Mouse (Mus musculus) MEL (cell line): Measurements from ENCODE around the gene Tbccd1. TPM values are rescaled to one million over a fixed set of nuclear protein-coding genes. Genes with fewer than 3 reads are reported as not detected.

Experiments
- DNase-seq: peaks from one replicate; pipeline ENCODE4 v3.0.0; 2011; ENCODE audit warnings: low read depth, low spot score
- H3K27ac ChIP-seq: 2 replicates; pipeline ENCODE4 v1.5.1; 2012; ENCODE audit warnings: low read depth, mild to moderate bottlenecking, control low read depth, low read length, moderate library complexity; ENCODE audit not compliant: control insufficient read depth
- H3K27me3 ChIP-seq, 2 experiments: fragments of 150-350 bp in 1 of 2; sonication (generic) in 1 of 2; 2 replicates each; pipeline ENCODE4 v1.6.1; 2012; ENCODE audit warnings: low read length in 2 of 2, mild to moderate bottlenecking in 2 of 2, improper control_type of control experiment in 1 of 2, moderate library complexity in 1 of 2; ENCODE audit not compliant: insufficient read depth in 2 of 2, control insufficient read depth in 1 of 2
- H3K36me3 ChIP-seq, 2 experiments: 2 replicates each; pipeline ENCODE4 v1.6.1; 2012 to 2014; ENCODE audit warnings: low read length in 2 of 2, improper control_type of control experiment in 1 of 2, inconsistent platforms in 1 of 2, mild to moderate bottlenecking in 1 of 2; ENCODE audit not compliant: insufficient read depth in 2 of 2, control insufficient read depth in 1 of 2
- H3K4me1 ChIP-seq, 2 experiments: fragments of 150-350 bp in 1 of 2; sonication (generic) in 1 of 2; 2 replicates each; pipeline ENCODE4 v1.6.1; 2012; ENCODE audit warnings: low read length in 2 of 2, improper control_type of control experiment in 1 of 2, mild to moderate bottlenecking in 1 of 2; ENCODE audit not compliant: insufficient read depth in 2 of 2, control insufficient read depth in 1 of 2
- H3K4me3 ChIP-seq, 2 experiments: fragments of 150-350 bp in 1 of 2; sonication (generic) in 1 of 2; 2 replicates each; pipeline ENCODE4 v1.5.1; 2012; ENCODE audit warnings: low read depth in 2 of 2, low read length in 2 of 2, mild to moderate bottlenecking in 2 of 2, moderate library complexity in 2 of 2, control low read depth in 1 of 2, improper control_type of control experiment in 1 of 2; ENCODE audit not compliant: control insufficient read depth in 1 of 2, insufficient read depth in 1 of 2
- H3K79me2 ChIP-seq: 2 replicates; pipeline ENCODE4 v1.6.1; 2012; ENCODE audit warnings: mild to moderate bottlenecking, low read length, moderate library complexity; ENCODE audit not compliant: control insufficient read depth, poor library complexity, insufficient read depth
- H3K9ac ChIP-seq: 2 replicates; pipeline ENCODE4 v1.6.1; 2012; ENCODE audit warnings: low read depth, mild to moderate bottlenecking, control low read depth, low read length, moderate library complexity; ENCODE audit not compliant: control insufficient read depth, poor library complexity, severe bottlenecking
- H3K9me3 ChIP-seq: fragments of 150-350 bp; sonication (generic); replicated peaks from 2 replicates; pipeline ENCODE4 v1.6.1; 2012; ENCODE audit warnings: mild to moderate bottlenecking, low read length, improper control_type of control experiment, moderate library complexity; ENCODE audit not compliant: insufficient read depth
- CTCF ChIP-seq, 3 experiments: IDR thresholded peaks in 2 of 3; conservative IDR thresholded peaks in 1 of 3; 2 replicates each; pipeline ENCODE4 v1.5.1; 2011 to 2012; ENCODE audit warnings: low read length in 3 of 3, low read depth in 2 of 3, mild to moderate bottlenecking in 2 of 3, improper control_type of control experiment in 1 of 3, inconsistent platforms in 1 of 3, mixed read lengths in 1 of 3, moderate library complexity in 1 of 3; ENCODE audit not compliant: control insufficient read depth in 1 of 3, insufficient read depth in 1 of 3, poor library complexity in 1 of 3, severe bottlenecking in 1 of 3
- EP300 ChIP-seq, 2 experiments: IDR thresholded peaks; 2 replicates each; pipeline ENCODE4 v1.6.1; 2011; ENCODE audit warnings: improper control_type of control experiment in 2 of 2, low read length in 2 of 2, low read depth in 1 of 2, mild to moderate bottlenecking in 1 of 2
- GATA1 ChIP-seq: IDR thresholded peaks from 2 replicates; pipeline ENCODE4 v1.6.1; 2011; ENCODE audit warnings: low read depth, low read length, improper control_type of control experiment
- HCFC1 ChIP-seq: IDR thresholded peaks from 2 replicates; pipeline ENCODE4 v1.6.1; 2012; ENCODE audit warnings: low read depth, mild to moderate bottlenecking, inconsistent platforms, low read length, improper control_type of control experiment, moderate library complexity
- KAT2A ChIP-seq: conservative IDR thresholded peaks from 2 replicates; pipeline ENCODE4 v1.6.1; 2012; ENCODE audit warnings: low read depth, low read length, improper control_type of control experiment, inconsistent platforms
- MAFK ChIP-seq: IDR thresholded peaks from 2 replicates; pipeline ENCODE4 v1.6.1; 2011; ENCODE audit warnings: low read depth, mild to moderate bottlenecking, low read length, improper control_type of control experiment, borderline replicate concordance
- MAX ChIP-seq: IDR thresholded peaks from 2 replicates; pipeline ENCODE4 v1.6.1; 2011; ENCODE audit warnings: low read length, improper control_type of control experiment
- MXI1 ChIP-seq: IDR thresholded peaks from 2 replicates; pipeline ENCODE4 v1.6.1; 2011; ENCODE audit warnings: mild to moderate bottlenecking, low read depth, low read length, improper control_type of control experiment
- MYB ChIP-seq: IDR thresholded peaks from 2 replicates; pipeline ENCODE4 v1.6.1; 2011; ENCODE audit warnings: mild to moderate bottlenecking, low read depth, low read length, improper control_type of control experiment
- NELFE ChIP-seq: IDR thresholded peaks from 2 replicates; pipeline ENCODE4 v1.6.1; 2011; ENCODE audit warnings: low read depth, low read length, improper control_type of control experiment
- POLR2A ChIP-seq, 2 experiments: IDR thresholded peaks; 2 replicates each; pipeline ENCODE4 v1.6.1; 2011 to 2012; ENCODE audit warnings: low read length in 2 of 2, mild to moderate bottlenecking in 2 of 2, control low read depth in 1 of 2, improper control_type of control experiment in 1 of 2, low read depth in 1 of 2, moderate library complexity in 1 of 2; ENCODE audit not compliant: control insufficient read depth in 1 of 2, insufficient read depth in 1 of 2, poor library complexity in 1 of 2
- POLR2AphosphoS2 ChIP-seq: IDR thresholded peaks from 2 replicates; pipeline ENCODE4 v1.6.1; 2011; ENCODE audit warnings: low read length, improper control_type of control experiment
- POLR2AphosphoS5 ChIP-seq: IDR thresholded peaks from 2 replicates; pipeline ENCODE4 v1.6.1; 2012; ENCODE audit warnings: low read depth, borderline replicate concordance, mild to moderate bottlenecking, inconsistent platforms, low read length, moderate library complexity, mixed read lengths
- SMC3 ChIP-seq: IDR thresholded peaks from 2 replicates; pipeline ENCODE4 v1.6.1; 2011; ENCODE audit warnings: low read depth, low read length, improper control_type of control experiment
- TAL1 ChIP-seq: IDR thresholded peaks from 2 replicates; pipeline ENCODE4 v1.6.1; 2012; ENCODE audit warnings: mild to moderate bottlenecking, inconsistent platforms, low read length, moderate library complexity, mixed read lengths
- TBP ChIP-seq: IDR thresholded peaks from 2 replicates; pipeline ENCODE4 v1.8.0; 2011; ENCODE audit warnings: low read depth, low read length, improper control_type of control experiment
- USF2 ChIP-seq, 2 experiments: IDR thresholded peaks; 2 replicates each; pipeline ENCODE4 v1.6.1; 2011 to 2012; ENCODE audit warnings: improper control_type of control experiment in 2 of 2, low read length in 2 of 2, borderline replicate concordance in 1 of 2, inconsistent platforms in 1 of 2, low read depth in 1 of 2, mild to moderate bottlenecking in 1 of 2; ENCODE audit not compliant: insufficient read depth in 1 of 2
- ZKSCAN1 ChIP-seq: IDR thresholded peaks from 2 replicates; pipeline ENCODE4 v1.6.1; 2012; ENCODE audit warnings: low read depth, mild to moderate bottlenecking, inconsistent platforms, low read length, improper control_type of control experiment, moderate library complexity
- ZMIZ1 ChIP-seq: IDR thresholded peaks from 2 replicates; pipeline ENCODE4 v1.6.1; 2012; ENCODE audit warnings: low read depth, mild to moderate bottlenecking, inconsistent platforms, low read length, improper control_type of control experiment, moderate library complexity
- polyA plus RNA-seq, 2 experiments: library from polyadenylated mRNA; stranded (reverse) in 1 of 2; unstranded in 1 of 2; fragments of >175 nt in 1 of 2; fragments of >200 nt in 1 of 2; gene quantifications; 2 replicates each; pipeline versions ENCODE4 v1.2.1 to v1.2.4; 2012; ENCODE audit warnings: low replicate concordance in 2 of 2, low read depth in 1 of 2; ENCODE audit not compliant: insufficient read length in 2 of 2, insufficient read depth in 1 of 2, missing spikeins in 1 of 2
- total RNA-seq: library from RNA; depleted of rRNA; stranded (reverse); fragments of 300-350 nt; gene quantifications from 2 replicates; pipeline ENCODE4 v1.2.3, GENCODE M21; 2012

Tbccd1 gene
- total and polyA plus RNA-seq, 3 experiments: 23.8 to 28.7 TPM; not detected in 1

GRCm38 (mm10) chr16:22857431-22858113 lies at the start of gene Tbccd1, which contains the start of gene Dnajb11 (continued):
- TF ChIP-seq CTCF (IDR thresholded peaks at IDR 0.05 in 2 of 3, conservative IDR thresholded peaks at IDR 0.05 in 1 of 3; ENCODE audit: control insufficient read depth in 1 of 3, insufficient read depth in 1 of 3, low read depth in 2 of 3, low read length in 3 of 3, poor library complexity in 1 of 3, severe bottlenecking in 1 of 3): no peak
- TF ChIP-seq, all 39 proteins: peak for 20

GRCm38 (mm10) chr16:22901326-22901725 lies 43.9 kb upstream of the Tbccd1 start:
- no peaks in the 10 kb centered on the region for H3K36me3 ChIP-seq
- no peaks in the 10 kb centered on the region for H3K4me1 ChIP-seq
- H3K27me3 ChIP-seq: peaks cover 2% of the 10 kb centered on the region in 2 experiments; a peak in 2 of 4 replicates
- no peak overlapping the region for H3K27ac ChIP-seq
- no peak overlapping the region for H3K4me3 ChIP-seq
- DNase-seq: no peak
- TF ChIP-seq TAL1 (no peak), POLR2AphosphoS2 (no peak), NELFE (no peak), ZMIZ1 (no peak), POLR2AphosphoS5 (no peak), MYB (no peak), EP300 (IDR thresholded peaks at IDR 0.05; ENCODE audit: low read depth in 1 of 2, low read length in 2 of 2) (no peak), GATA1 (no peak), MAFK (no peak), CTCF (IDR thresholded peaks at IDR 0.05 in 2 of 3, conservative IDR thresholded peaks at IDR 0.05 in 1 of 3; ENCODE audit: control insufficient read depth in 1 of 3, insufficient read depth in 1 of 3, low read depth in 2 of 3, low read length in 3 of 3, poor library complexity in 1 of 3, severe bottlenecking in 1 of 3) (no peak), ZKSCAN1 (no peak), TBP (no peak), USF2 (IDR thresholded peaks at IDR 0.05; ENCODE audit: borderline replicate concordance in 1 of 2, insufficient read depth in 1 of 2, low read depth in 1 of 2, low read length in 2 of 2) (no peak), SMC3 (no peak), KAT2A (no peak)
- H3K79me2 ChIP-seq: no peaks in the 10 kb centered on the region
- no peaks in the 10 kb centered on the region for H3K9me3 ChIP-seq
- no peak overlapping the region for H3K9ac ChIP-seq

- TF ChIP-seq POLR2A (IDR thresholded peaks at IDR 0.05; ENCODE audit: control insufficient read depth in 1 of 2, insufficient read depth in 1 of 2, low read depth in 1 of 2, low read length in 2 of 2, poor library complexity in 1 of 2) (no peak), MXI1 (no peak), MAX (no peak), HCFC1 (no peak), MAFK (no peak), NELFE (no peak), EP300 (IDR thresholded peaks at IDR 0.05; ENCODE audit: low read depth in 1 of 2, low read length in 2 of 2) (no peak), KAT2A (no peak)
- Histone ChIP-seq H3K27me3 (peaks cover 2% of the 10 kb centered on the region in 2 experiments; a peak in 2 of 4 replicates), H3K9me3 (no peaks in the 10 kb centered on the region), H3K9ac (no peak overlapping the region), H3K4me1 (no peaks in the 10 kb centered on the region), H3K27ac (no peak overlapping the region), H3K4me3 (no peak overlapping the region), H3K36me3 (no peaks in the 10 kb centered on the region), H3K79me2 (no peaks in the 10 kb centered on the region)
- no peak for DNase-seq
These were observed 42.5 kb upstream of the Tbccd1 start for GRCm38 (mm10) chr16:22899866-22900570.
